Mouse (Mus musculus): ENCODE data around the gene Krt28. TPM values are rescaled to one million over a fixed set of nuclear protein-coding genes. Genes with fewer than 3 reads are reported as not detected.

Gene Krt28
- polyA plus RNA-seq, 1 experiment from 2014 or later, result 0.60 TPM

- Histone ChIP-seq H3K36me3 (ENCODE audit: control insufficient read depth, insufficient read depth, low read length) (no peaks in the 10 kb centered on the region), H3K4me2 (replicated peaks; ENCODE audit: low read depth, low read length) (no peak overlapping the region), H3K4me3 (ENCODE audit: low read depth, low read length) (no peak overlapping the region), H3K27ac (ENCODE audit: low read depth, low read length) (no peak overlapping the region), H3K4me1 (replicated peaks; ENCODE audit: control insufficient read depth, insufficient read depth, low read length) (no peaks in the 10 kb centered on the region), H3K9me3 (ENCODE audit: control insufficient read depth, low read length) (no peaks in the 10 kb centered on the region), H3K9ac (ENCODE audit: low read depth, low read length) (no peak overlapping the region), H3K27me3 (ENCODE audit: control insufficient read depth, insufficient read depth, low read length) (no peaks in the 10 kb centered on the region)
- no peak for ATAC-seq (ENCODE audit: low FRiP score)
- 70% methylated on average over 8 of the region's 8 CpGs for WGBS
- no peak for DNase-seq (ENCODE audit: low spot score)
Observed at GRCm38 (mm10) chr11:99398832-99399231, 24.1 kb upstream of the Krt28 start.

GRCm38 (mm10) chr11:99398084-99398483 is 23.4 kb upstream of the Krt28 start:
- Histone ChIP-seq H3K4me1 (replicated peaks; ENCODE audit: control insufficient read depth, insufficient read depth, low read length) (no peaks in the 10 kb centered on the region), H3K4me3 (ENCODE audit: low read depth, low read length) (no peak overlapping the region), H3K36me3 (ENCODE audit: control insufficient read depth, insufficient read depth, low read length) (no peaks in the 10 kb centered on the region), H3K9me3 (ENCODE audit: control insufficient read depth, low read length) (no peaks in the 10 kb centered on the region), H3K9ac (ENCODE audit: low read depth, low read length) (no peak overlapping the region), H3K4me2 (replicated peaks; ENCODE audit: low read depth, low read length) (no peak overlapping the region), H3K27me3 (ENCODE audit: control insufficient read depth, insufficient read depth, low read length) (no peaks in the 10 kb centered on the region), H3K27ac (ENCODE audit: low read depth, low read length) (no peak overlapping the region)
- no peak for ATAC-seq (ENCODE audit: low FRiP score)
- DNase-seq (ENCODE audit: low spot score), result no peak
- 81% methylated on average over 3 of the region's 3 CpGs for WGBS

GRCm38 (mm10) chr11:99396661-99397060 is 22.0 kb upstream of the Krt28 start:
- no peaks in the 10 kb centered on the region for H3K27me3 ChIP-seq (ENCODE audit: control insufficient read depth, insufficient read depth, low read length)
- DNase-seq (ENCODE audit: low spot score) (no peak), ATAC-seq (ENCODE audit: low FRiP score) (no peak)
- H3K4me1 ChIP-seq (replicated peaks; ENCODE audit: control insufficient read depth, insufficient read depth, low read length), result no peaks in the 10 kb centered on the region
- H3K36me3 ChIP-seq (ENCODE audit: control insufficient read depth, insufficient read depth, low read length), result no peaks in the 10 kb centered on the region
- no peak overlapping the region for H3K27ac ChIP-seq (ENCODE audit: low read depth, low read length)
- no peaks in the 10 kb centered on the region for H3K9me3 ChIP-seq (ENCODE audit: control insufficient read depth, low read length)
- no peak overlapping the region for H3K4me2 ChIP-seq (replicated peaks; ENCODE audit: low read depth, low read length)
- H3K4me3 ChIP-seq (ENCODE audit: low read depth, low read length), result no peak overlapping the region
- H3K9ac ChIP-seq (ENCODE audit: low read depth, low read length), result no peak overlapping the region
- 94% methylated on average over 2 of the region's 2 CpGs for WGBS

GRCm38 (mm10) chr11:99396034-99396433 is 21.3 kb upstream of the Krt28 start:
- Histone ChIP-seq H3K27ac (ENCODE audit: low read depth, low read length) (no peak overlapping the region), H3K9me3 (ENCODE audit: control insufficient read depth, low read length) (no peaks in the 10 kb centered on the region), H3K4me1 (replicated peaks; ENCODE audit: control insufficient read depth, insufficient read depth, low read length) (no peaks in the 10 kb centered on the region), H3K4me3 (ENCODE audit: low read depth, low read length) (no peak overlapping the region), H3K27me3 (ENCODE audit: control insufficient read depth, insufficient read depth, low read length) (no peaks in the 10 kb centered on the region), H3K36me3 (ENCODE audit: control insufficient read depth, insufficient read depth, low read length) (no peaks in the 10 kb centered on the region), H3K9ac (ENCODE audit: low read depth, low read length) (no peak overlapping the region), H3K4me2 (replicated peaks; ENCODE audit: low read depth, low read length) (no peak overlapping the region)
- ATAC-seq (ENCODE audit: low FRiP score) (no peak), DNase-seq (ENCODE audit: low spot score) (no peak)
- WGBS, result 71% methylated on average over 3 of the region's 3 CpGs

GRCm38 (mm10) chr11:99392492-99392891 is 17.8 kb upstream of the Krt28 start:
- 86% methylated on average over 10 of the region's 10 CpGs for WGBS
- Histone ChIP-seq H3K9me3 (ENCODE audit: control insufficient read depth, low read length) (no peaks in the 10 kb centered on the region), H3K4me2 (replicated peaks; ENCODE audit: low read depth, low read length) (no peak overlapping the region), H3K4me1 (replicated peaks; ENCODE audit: control insufficient read depth, insufficient read depth, low read length) (no peaks in the 10 kb centered on the region), H3K4me3 (ENCODE audit: low read depth, low read length) (no peak overlapping the region), H3K9ac (ENCODE audit: low read depth, low read length) (no peak overlapping the region), H3K27ac (ENCODE audit: low read depth, low read length) (no peak overlapping the region), H3K36me3 (ENCODE audit: control insufficient read depth, insufficient read depth, low read length) (no peaks in the 10 kb centered on the region), H3K27me3 (ENCODE audit: control insufficient read depth, insufficient read depth, low read length) (no peaks in the 10 kb centered on the region)
- ATAC-seq (ENCODE audit: low FRiP score) (no peak), DNase-seq (ENCODE audit: low spot score) (no peak)

- Histone ChIP-seq H3K9ac (ENCODE audit: low read depth, low read length) (no peak overlapping the region), H3K4me2 (replicated peaks; ENCODE audit: low read depth, low read length) (no peak overlapping the region), H3K9me3 (ENCODE audit: control insufficient read depth, low read length) (no peaks in the 10 kb centered on the region), H3K27me3 (ENCODE audit: control insufficient read depth, insufficient read depth, low read length) (no peaks in the 10 kb centered on the region), H3K4me1 (replicated peaks; ENCODE audit: control insufficient read depth, insufficient read depth, low read length) (no peaks in the 10 kb centered on the region), H3K4me3 (ENCODE audit: low read depth, low read length) (no peak overlapping the region), H3K36me3 (ENCODE audit: control insufficient read depth, insufficient read depth, low read length) (no peaks in the 10 kb centered on the region), H3K27ac (ENCODE audit: low read depth, low read length) (no peak overlapping the region)
- ATAC-seq (ENCODE audit: low FRiP score), result no peak
- DNase-seq (ENCODE audit: low spot score), result no peak
- 86% methylated on average over 6 of the region's 6 CpGs for WGBS
Observed at GRCm38 (mm10) chr11:99391375-99391774, 16.7 kb upstream of the Krt28 start.

GRCm38 (mm10) chr11:99390866-99391265 is 16.2 kb upstream of the Krt28 start:
- no peak overlapping the region for H3K9ac ChIP-seq (ENCODE audit: low read depth, low read length)
- H3K4me3 ChIP-seq (ENCODE audit: low read depth, low read length), result no peak overlapping the region
- no peaks in the 10 kb centered on the region for H3K9me3 ChIP-seq (ENCODE audit: control insufficient read depth, low read length)
- H3K36me3 ChIP-seq (ENCODE audit: control insufficient read depth, insufficient read depth, low read length), result no peaks in the 10 kb centered on the region
- no peak for DNase-seq (ENCODE audit: low spot score)
- H3K4me1 ChIP-seq (replicated peaks; ENCODE audit: control insufficient read depth, insufficient read depth, low read length), result no peaks in the 10 kb centered on the region
- H3K27ac ChIP-seq (ENCODE audit: low read depth, low read length), result no peak overlapping the region
- no peak overlapping the region for H3K4me2 ChIP-seq (replicated peaks; ENCODE audit: low read depth, low read length)
- 79% methylated on average over 7 of the region's 7 CpGs for WGBS
- no peak for ATAC-seq (ENCODE audit: low FRiP score)
- no peaks in the 10 kb centered on the region for H3K27me3 ChIP-seq (ENCODE audit: control insufficient read depth, insufficient read depth, low read length)

GRCm38 (mm10) chr11:99389264-99389663 is 14.6 kb upstream of the Krt28 start, which contains the start of gene Krt10:
Gene Krt10, minus strand, starts transcription at chr11:99389364.
- Histone ChIP-seq H3K9ac (ENCODE audit: low read depth, low read length) (no peak within 1 kb of the TSS), H3K4me3 (ENCODE audit: low read depth, low read length) (no peak within 1 kb of the TSS), H3K27ac (ENCODE audit: low read depth, low read length) (no peak within 1 kb of the TSS), H3K27me3 (ENCODE audit: control insufficient read depth, insufficient read depth, low read length) (no peaks in the 10 kb centered on the region), H3K9me3 (ENCODE audit: control insufficient read depth, low read length) (no peaks in the 10 kb centered on the region), H3K4me2 (replicated peaks; ENCODE audit: low read depth, low read length) (no peak within 1 kb of the TSS), H3K36me3 (ENCODE audit: control insufficient read depth, insufficient read depth, low read length) (no peaks in the 10 kb centered on the region), H3K4me1 (replicated peaks; ENCODE audit: control insufficient read depth, insufficient read depth, low read length) (no peaks in the 10 kb centered on the region)
- ATAC-seq (ENCODE audit: low FRiP score), result no peak
- DNase-seq (ENCODE audit: low spot score), result no peak
- WGBS, result 78% methylated on average over 4 of the region's 4 CpGs

GRCm38 (mm10) chr11:99388661-99389060 is 14.0 kb upstream of the Krt28 start:
- WGBS, result 93% methylated on average over 18 of the region's 18 CpGs
- no peak overlapping the region for H3K4me3 ChIP-seq (ENCODE audit: low read depth, low read length)
- ATAC-seq (ENCODE audit: low FRiP score) (no peak), DNase-seq (ENCODE audit: low spot score) (no peak)
- no peaks in the 10 kb centered on the region for H3K9me3 ChIP-seq (ENCODE audit: control insufficient read depth, low read length)
- no peak overlapping the region for H3K9ac ChIP-seq (ENCODE audit: low read depth, low read length)
- no peaks in the 10 kb centered on the region for H3K36me3 ChIP-seq (ENCODE audit: control insufficient read depth, insufficient read depth, low read length)
- H3K4me1 ChIP-seq (replicated peaks; ENCODE audit: control insufficient read depth, insufficient read depth, low read length), result no peaks in the 10 kb centered on the region
- no peak overlapping the region for H3K27ac ChIP-seq (ENCODE audit: low read depth, low read length)
- H3K27me3 ChIP-seq (ENCODE audit: control insufficient read depth, insufficient read depth, low read length), result no peaks in the 10 kb centered on the region
- no peak overlapping the region for H3K4me2 ChIP-seq (replicated peaks; ENCODE audit: low read depth, low read length)
